In genomic region chr7:75642178-75642777, GRCm38 (mm10) we compare ENCODE assay signal across 8 mouse cellular contexts.
DNase-seq lines count a peak whose midpoint lies in the region; ATAC-seq and TF ChIP-seq lines count a peak whose summit lies in the region.

No protein-coding gene starts in this region.

- no peaks in the 10 kb centered on the region for H3K27me3 ChIP-seq in hindbrain, embryonic 12.5 days
- no peaks in the 10 kb centered on the region for H3K27me3 ChIP-seq in midbrain, embryonic 10.5 days (ENCODE audit: low read depth, poor library complexity, severe bottlenecking)
- no peaks in the 10 kb centered on the region for H3K27me3 ChIP-seq in testis, adult 2 months (ENCODE audit: control insufficient read depth, insufficient read depth, low read length)

- intact Hi-C loops in left cerebral cortex, postnatal 36 days (cut with DNase I): no loop called here

- H3K4me2 ChIP-seq in hindbrain, embryonic 12.5 days (replicated peaks): peak overlapping the region; percentile 56

- 3% methylated on average over 9 of the region's 9 CpGs for WGBS in hindbrain, embryonic 12.5 days
- WGBS in midbrain, embryonic 10.5 days: 4% methylated on average over 9 of the region's 9 CpGs

- 0 out of 2 replicates have a peak overlapping the region, but pooled peaks have one; percentile 18 for H3K9ac ChIP-seq in hindbrain, embryonic 12.5 days

- no peaks in the 10 kb centered on the region for H3K36me3 ChIP-seq in hindbrain, embryonic 12.5 days
- no peaks in the 10 kb centered on the region for H3K36me3 ChIP-seq in midbrain, embryonic 10.5 days
- H3K36me3 ChIP-seq in testis, adult 2 months (ENCODE audit: control insufficient read depth, insufficient read depth, low read length): no peaks in the 10 kb centered on the region

- H3K4me3 ChIP-seq in hindbrain, embryonic 12.5 days: peak overlapping the region; percentile 26
- peak overlapping the region; percentile 45 for H3K4me3 ChIP-seq in midbrain, embryonic 10.5 days
- H3K4me3 ChIP-seq in testis, adult 2 months (ENCODE audit: control insufficient read depth, low read depth, low read length): no peak overlapping the region

- no peaks in the 10 kb centered on the region for H3K9me3 ChIP-seq in hindbrain, embryonic 12.5 days (replicated peaks)
- H3K9me3 ChIP-seq in midbrain, embryonic 10.5 days (replicated peaks): no peaks in the 10 kb centered on the region

- TF ChIP-seq POLR2A in testis, adult 2 months (IDR thresholded peaks at IDR 0.05; ENCODE audit: control insufficient read depth, low read depth, low read length): no peak

- H3K4me1 ChIP-seq in hindbrain, embryonic 12.5 days: peaks cover 24% of the 10 kb centered on the region
- H3K4me1 ChIP-seq in midbrain, embryonic 10.5 days: peaks cover 29% of the 10 kb centered on the region
- H3K4me1 ChIP-seq in testis, adult 2 months (ENCODE audit: control insufficient read depth, insufficient read depth, low read length): no peaks in the 10 kb centered on the region

- peak; percentile 86 for ATAC-seq in hindbrain, embryonic 12.5 days (ENCODE audit: low FRiP score)
- ATAC-seq in megakaryocyte-erythroid progenitor cell, adult 5-6 weeks (replicated peaks; ENCODE audit: low FRiP score, low TSS enrichment, poor library complexity, severe bottlenecking): no peak

- H3K27ac ChIP-seq in hindbrain, embryonic 12.5 days: peak overlapping the region; percentile 48
- peak overlapping the region; percentile 74 for H3K27ac ChIP-seq in midbrain, embryonic 10.5 days (replicated peaks)
- H3K27ac ChIP-seq in testis, adult 2 months (ENCODE audit: control insufficient read depth, insufficient read depth, low read depth, low read length): peak overlapping the region; percentile 22; the same call in 1 of the 2 replicates

- no peak for TF ChIP-seq CTCF in testis, adult 2 months (IDR thresholded peaks at IDR 0.05; ENCODE audit: control insufficient read depth, insufficient read depth, insufficient replicate concordance, low read depth, low read length)

- peak; percentile 42 for DNase-seq in ES-CJ7 (ENCODE audit: low read depth, low spot score)
- DNase-seq in adrenal gland, postnatal 36 days: peak; percentile 79
- peak; percentile 61 for DNase-seq in gastrocnemius, adult 18-20 months (ENCODE audit: low spot score)
- DNase-seq in left cerebral cortex, postnatal 36 days (ENCODE audit: low spot score in 2 of 2): peak; percentile 12 to 26
- DNase-seq in midbrain, embryonic 10.5 days (ENCODE audit: low spot score): peak; percentile 62

Comparison
In these comparisons a context has a peak if more than half of its experiments do, and no peak if none do; other contexts are left out.
1. DNase-seq: peak in every context shown above with its lines; median percentile 79 in adrenal gland, postnatal 36 days; 62 in midbrain, embryonic 10.5 days; 61 in gastrocnemius, adult 18-20 months; 42 in ES-CJ7; 19 in left cerebral cortex, postnatal 36 days.
2. H3K27ac ChIP-seq: peak in every context shown above with its lines; median percentile 74 in midbrain, embryonic 10.5 days; 48 in hindbrain, embryonic 12.5 days; 22 in testis, adult 2 months.